Mouse (Mus musculus) stomach, postnatal 0 days (tissue): ENCODE results near the gene Sf3a2.

Experiments used
- CTCF ChIP-seq: IDR thresholded peaks from 2 replicates; pipeline ENCODE4 v1.5.1; 2016; ENCODE audit warnings: antibody characterized with exemption, low read depth, mild to moderate bottlenecking, moderate library complexity
- EP300 ChIP-seq: optimal IDR thresholded peaks from 2 replicates; pipeline ENCODE3; 2016; ENCODE audit warnings: antibody characterized with exemption

DNA sequence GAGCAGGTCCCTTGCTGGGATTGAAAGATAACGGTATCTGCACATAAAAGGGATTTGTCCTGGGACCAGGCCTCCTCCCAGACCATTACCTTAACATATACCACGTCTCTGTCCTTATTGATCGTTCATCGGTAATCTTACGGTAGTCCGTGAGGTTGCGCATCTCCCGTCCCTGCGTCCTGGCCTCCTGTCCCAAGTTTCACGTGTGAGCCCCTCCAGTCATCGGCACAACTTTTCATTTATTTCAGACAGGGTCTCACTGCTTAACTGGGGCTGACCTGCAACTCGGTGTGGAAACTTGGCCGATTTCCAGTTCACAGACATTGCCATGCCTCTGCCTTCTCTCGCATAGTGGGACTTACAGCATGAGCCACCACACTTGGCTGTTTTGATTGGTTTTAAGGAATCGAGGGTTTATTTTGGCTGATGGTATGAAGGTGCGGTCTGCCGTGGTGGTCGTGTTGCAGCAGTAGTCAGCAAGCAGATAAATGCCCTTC lies 1.1 kb downstream of the Sf3a2 start:
- TF ChIP-seq CTCF (no peak), EP300 (no peak)
